Mouse (Mus musculus) stomach, embryonic 16.5 days (tissue): Measurements from ENCODE around the gene Slco2a1. TPM values are rescaled to one million over a fixed set of nuclear protein-coding genes. Genes with fewer than 3 reads are reported as not detected.

Source experiments
- ATAC-seq: fragments of 200-750 bp; cut with Nextera tagmentation; 2 replicates; pipeline ENCODE4 v1.8.0; 2017; ENCODE audit warnings: moderate number of reproducible peaks, moderate TSS enrichment; ENCODE audit not compliant: insufficient read depth, low FRiP score
- H3K27ac ChIP-seq: fragments of 300-500 bp; sonication (generic); 2 replicates; pipeline ENCODE4 v1.5.1; 2014; ENCODE audit warnings: low read length
- H3K27me3 ChIP-seq: fragments of 300-500 bp; sonication (generic); 2 replicates; pipeline ENCODE4 v1.6.1; 2014; ENCODE audit warnings: low read length, control low read depth, mixed read lengths; ENCODE audit not compliant: control insufficient read depth, insufficient read depth
- H3K36me3 ChIP-seq: fragments of 300-500 bp; sonication (generic); 2 replicates; pipeline ENCODE4 v1.6.1; 2014; ENCODE audit warnings: low read length; ENCODE audit not compliant: control insufficient read depth, insufficient read depth
- H3K4me1 ChIP-seq: fragments of 300-500 bp; sonication (generic); 2 replicates; pipeline ENCODE4 v1.6.1; 2014; ENCODE audit warnings: low read length, control low read depth, mixed read lengths; ENCODE audit not compliant: control insufficient read depth, insufficient read depth
- H3K4me2 ChIP-seq: fragments of 300-500 bp; sonication (generic); 2 replicates; pipeline ENCODE4 v1.6.1; 2014; ENCODE audit warnings: low read depth, low read length, mixed read lengths
- H3K4me3 ChIP-seq: fragments of 300-500 bp; sonication (generic); replicated peaks from 2 replicates; pipeline ENCODE4 v1.5.1; 2014; ENCODE audit warnings: mild to moderate bottlenecking, low read length
- H3K9ac ChIP-seq: fragments of 300-500 bp; sonication (generic); 2 replicates; pipeline ENCODE4 v1.6.1; 2014; ENCODE audit warnings: low read length
- H3K9me3 ChIP-seq: fragments of 300-500 bp; sonication (generic); replicated peaks from 2 replicates; pipeline ENCODE4 v1.6.1; 2016; ENCODE audit warnings: low read length, control low read depth; ENCODE audit not compliant: control insufficient read depth
- WGBS: fragments of 180-500 bp; shearing (Covaris S2); extraction: QIAGEN DNeasy Blood & Tissue Kit; methylation state at CpG from one replicate; pipeline ENCODE4 v1.1.7; 2014; 5-methylcytosine and 5-hydroxymethylcytosine counted together
- polyA plus RNA-seq: library from polyadenylated mRNA; unstranded; fragments of >200 nt; fragmentation: Nextera tagmentation; extraction: Ambion mirVana; gene quantifications from 2 replicates; pipeline ENCODE4 v1.2.1, GENCODE M21; 2015

Gene Slco2a1
- polyA plus RNA-seq, 1 experiment from 2014 or later = 11.8 TPM

GRCm38 (mm10) chr9:102979956-102980355 is 8.6 kb upstream of the Slco2a1 start:
- no peak for ATAC-seq
- WGBS = 53% methylated on average over 10 of the region's 10 CpGs
- H3K4me3 ChIP-seq = no peak overlapping the region
- H3K27ac ChIP-seq = no peak overlapping the region
- H3K4me1 ChIP-seq = peaks cover 10% of the 10 kb centered on the region; the same call in 1 of the 2 replicates
- H3K27me3 ChIP-seq = no peaks in the 10 kb centered on the region
- no peaks in the 10 kb centered on the region for H3K9me3 ChIP-seq
- no peak overlapping the region for H3K4me2 ChIP-seq
- no peak overlapping the region for H3K9ac ChIP-seq
- no peaks in the 10 kb centered on the region for H3K36me3 ChIP-seq

GRCm38 (mm10) chr9:102980420-102980819 is 8.1 kb upstream of the Slco2a1 start:
- Histone ChIP-seq H3K27me3 (no peaks in the 10 kb centered on the region), H3K36me3 (no peaks in the 10 kb centered on the region), H3K4me1 (peaks cover 10% of the 10 kb centered on the region; the same call in 1 of the 2 replicates), H3K4me3 (no peak overlapping the region), H3K9me3 (no peaks in the 10 kb centered on the region), H3K27ac (no peak overlapping the region), H3K9ac (no peak overlapping the region), H3K4me2 (no peak overlapping the region)
- 82% methylated on average over 5 of the region's 5 CpGs for WGBS
- ATAC-seq = no peak

- 82% methylated on average over 2 of the region's 2 CpGs for WGBS
- H3K9me3 ChIP-seq = no peaks in the 10 kb centered on the region
- no peaks in the 10 kb centered on the region for H3K27me3 ChIP-seq
- no peak overlapping the region for H3K27ac ChIP-seq
- no peak overlapping the region for H3K9ac ChIP-seq
- H3K4me3 ChIP-seq = no peak overlapping the region
- no peak for ATAC-seq
- no peaks in the 10 kb centered on the region for H3K36me3 ChIP-seq
- peaks cover 10% of the 10 kb centered on the region; the same call in 1 of the 2 replicates for H3K4me1 ChIP-seq
- no peak overlapping the region for H3K4me2 ChIP-seq
Observed at GRCm38 (mm10) chr9:102981791-102982190, 6.7 kb upstream of the Slco2a1 start.

- H3K4me2 ChIP-seq = no peak overlapping the region
- no peak overlapping the region for H3K4me3 ChIP-seq
- H3K9ac ChIP-seq = no peak overlapping the region
- H3K4me1 ChIP-seq = peaks cover 10% of the 10 kb centered on the region; the same call in 1 of the 2 replicates
- H3K27me3 ChIP-seq = no peaks in the 10 kb centered on the region
- H3K27ac ChIP-seq = no peak overlapping the region
- H3K9me3 ChIP-seq = no peaks in the 10 kb centered on the region
- no peaks in the 10 kb centered on the region for H3K36me3 ChIP-seq
- WGBS = 75% methylated on average over 3 of the region's 3 CpGs
- ATAC-seq = no peak
Observed at GRCm38 (mm10) chr9:102982376-102982775, 6.1 kb upstream of the Slco2a1 start.

- 60% methylated on average over 1 of the region's 1 CpGs for WGBS
- H3K9ac ChIP-seq = no peak overlapping the region
- no peak overlapping the region for H3K4me2 ChIP-seq
- H3K4me1 ChIP-seq = no peaks in the 10 kb centered on the region
- H3K27ac ChIP-seq = no peak overlapping the region
- no peak for ATAC-seq
- H3K4me3 ChIP-seq = no peak overlapping the region
- no peaks in the 10 kb centered on the region for H3K9me3 ChIP-seq
- no peaks in the 10 kb centered on the region for H3K36me3 ChIP-seq
- no peaks in the 10 kb centered on the region for H3K27me3 ChIP-seq
Observed at GRCm38 (mm10) chr9:102985111-102985510, 3.4 kb upstream of the Slco2a1 start.

GRCm38 (mm10) chr9:102985939-102986338 is 2.6 kb upstream of the Slco2a1 start:
- no peak overlapping the region for H3K27ac ChIP-seq
- no peak for ATAC-seq
- no peaks in the 10 kb centered on the region for H3K36me3 ChIP-seq
- no peaks in the 10 kb centered on the region for H3K27me3 ChIP-seq
- H3K4me2 ChIP-seq = no peak overlapping the region
- H3K9ac ChIP-seq = no peak overlapping the region
- WGBS = 34% methylated on average over 4 of the region's 4 CpGs
- H3K9me3 ChIP-seq = no peaks in the 10 kb centered on the region
- no peaks in the 10 kb centered on the region for H3K4me1 ChIP-seq
- H3K4me3 ChIP-seq = no peak overlapping the region

- H3K36me3 ChIP-seq = no peaks in the 10 kb centered on the region
- H3K4me2 ChIP-seq = no peak overlapping the region
- H3K27ac ChIP-seq = no peak overlapping the region
- no peaks in the 10 kb centered on the region for H3K4me1 ChIP-seq
- 39% methylated on average over 6 of the region's 6 CpGs for WGBS
- H3K9me3 ChIP-seq = no peaks in the 10 kb centered on the region
- no peak for ATAC-seq
- no peaks in the 10 kb centered on the region for H3K27me3 ChIP-seq
- no peak overlapping the region for H3K9ac ChIP-seq
- H3K4me3 ChIP-seq = no peak overlapping the region
Observed at GRCm38 (mm10) chr9:102990306-102991133, 2.0 kb downstream of the Slco2a1 start.

- no peaks in the 10 kb centered on the region for H3K4me1 ChIP-seq
- no peak overlapping the region for H3K9ac ChIP-seq
- no peak overlapping the region for H3K4me3 ChIP-seq
- no peak for ATAC-seq
- H3K4me2 ChIP-seq = no peak overlapping the region
- H3K9me3 ChIP-seq = no peaks in the 10 kb centered on the region
- H3K27me3 ChIP-seq = no peaks in the 10 kb centered on the region
- no peak overlapping the region for H3K27ac ChIP-seq
- 78% methylated on average over 4 of the region's 4 CpGs for WGBS
- H3K36me3 ChIP-seq = no peaks in the 10 kb centered on the region
Observed at GRCm38 (mm10) chr9:102991134-102991406, 2.6 kb downstream of the Slco2a1 start.

GRCm38 (mm10) chr9:102992877-102993276 is 4.4 kb downstream of the Slco2a1 start:
- no peaks in the 10 kb centered on the region for H3K9me3 ChIP-seq
- no peak overlapping the region for H3K4me2 ChIP-seq
- no peak overlapping the region for H3K27ac ChIP-seq
- no peak for ATAC-seq
- H3K27me3 ChIP-seq = no peaks in the 10 kb centered on the region
- no peak overlapping the region for H3K9ac ChIP-seq
- H3K4me3 ChIP-seq = no peak overlapping the region
- no peaks in the 10 kb centered on the region; the same call in 1 of the 2 replicates for H3K4me1 ChIP-seq
- no peaks in the 10 kb centered on the region for H3K36me3 ChIP-seq
- WGBS = 51% methylated on average over 6 of the region's 6 CpGs
